Mouse (Mus musculus) gastrocnemius, postnatal 25 days (tissue): ENCODE measurements at regions not wholly inside any gene's neighbourhood (a gene's known extent, or its start where the extent isn't known, plus 50 kb on each side); places are given as distances from the start of the nearest gene placed in this dataset.

ENCODE experiments used
- DNase-seq: peaks from one replicate; pipeline ENCODE4 v3.0.0; 2022

DNA sequence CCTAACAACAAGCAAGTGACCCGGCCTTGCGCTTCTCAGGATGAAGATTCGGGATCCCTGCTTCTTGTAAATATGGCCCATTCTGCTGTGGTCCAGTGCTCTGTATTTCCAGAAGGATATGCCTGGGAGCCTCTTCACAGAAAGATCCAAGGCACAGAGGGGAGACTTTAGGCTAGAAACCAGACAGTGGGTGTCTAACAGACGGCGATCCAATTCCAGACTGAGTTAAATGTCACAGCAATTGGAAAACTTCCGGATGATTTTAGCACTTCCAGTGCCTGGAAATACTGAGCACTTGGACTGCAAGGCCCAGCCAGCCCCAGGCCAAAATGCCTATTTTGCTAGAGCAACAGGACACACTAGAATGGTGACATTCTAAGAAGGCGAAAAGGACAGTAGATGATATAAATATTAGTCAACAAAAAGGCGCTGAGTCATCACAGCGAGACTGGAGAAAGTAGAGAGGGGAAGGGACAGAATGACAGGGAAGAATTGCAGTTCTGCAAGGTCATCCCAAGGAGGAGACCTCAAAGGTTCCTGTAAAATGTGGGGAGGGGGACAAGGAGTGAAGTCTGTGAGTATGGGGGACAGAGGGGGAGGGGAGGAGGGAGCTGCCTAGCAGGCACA lies 111.7 kb upstream of the Msx2 start:
- no peak for DNase-seq

DNA sequence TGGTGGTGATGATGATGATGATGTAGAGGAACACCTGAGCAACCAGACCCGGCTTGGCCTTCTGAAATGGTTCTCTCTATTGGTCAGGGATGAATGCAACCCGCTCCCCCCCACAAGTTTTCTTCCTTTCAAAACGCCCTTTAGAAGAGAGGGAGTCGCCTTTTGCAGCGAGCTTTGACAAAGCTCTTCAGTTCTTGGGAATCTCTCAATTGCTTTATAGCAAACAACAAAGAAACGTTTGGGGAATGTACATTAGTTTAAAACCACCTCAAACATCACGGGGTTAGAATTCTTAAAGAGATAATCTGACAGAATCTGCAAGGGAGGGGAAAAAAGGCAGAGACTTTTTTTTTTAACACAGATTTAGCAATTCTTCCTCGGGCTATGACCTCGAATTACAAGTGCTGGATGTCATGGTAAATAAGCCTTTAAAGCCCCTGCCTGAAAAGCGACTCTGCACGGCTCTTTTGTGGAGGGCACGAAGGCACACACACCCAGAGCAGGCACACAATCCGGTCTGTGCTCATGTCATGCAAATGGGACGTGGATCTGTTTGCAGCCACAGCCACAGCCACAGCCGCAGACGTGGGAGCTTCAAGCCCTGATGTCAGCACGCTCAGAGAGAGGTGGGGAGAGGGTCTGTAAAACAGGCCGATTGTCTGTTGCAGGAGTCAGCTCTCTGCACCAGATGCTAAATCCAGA lies 81.2 kb upstream of the Msx2 start:
- DNase-seq, result no peak

DNA sequence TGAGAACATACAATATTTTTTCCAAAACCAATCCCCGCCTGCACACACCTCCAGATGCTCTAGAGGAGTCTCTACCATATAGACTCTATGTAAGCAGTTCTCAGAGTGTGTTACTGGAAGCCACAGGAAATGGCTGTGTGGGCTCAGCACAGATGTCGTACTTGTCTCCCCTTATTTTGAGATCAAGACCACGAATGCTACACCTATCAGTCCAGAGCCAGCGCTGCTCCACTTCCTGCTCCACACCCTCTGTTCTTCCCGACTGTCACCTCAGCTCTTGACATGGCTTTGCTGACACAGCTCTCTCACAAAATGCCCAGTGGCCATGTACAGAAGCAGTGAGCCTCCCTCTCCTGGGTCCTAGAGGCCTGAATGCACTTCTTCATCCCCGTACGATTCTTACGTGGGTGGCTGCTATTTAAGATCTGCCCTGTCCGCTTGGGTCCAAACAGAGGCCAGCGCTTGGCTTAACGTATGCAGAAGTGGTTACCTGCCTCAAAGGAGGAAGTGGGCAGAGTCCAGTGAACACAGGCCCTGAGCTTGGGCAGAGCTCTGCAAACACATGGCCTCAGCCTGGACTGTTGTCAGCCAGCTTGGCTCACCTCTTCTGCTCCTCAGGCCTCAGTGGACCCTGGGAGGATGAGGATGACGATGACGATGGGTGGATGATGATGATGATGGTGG lies 80.5 kb upstream of the Msx2 start:
- DNase-seq, result no peak

DNA sequence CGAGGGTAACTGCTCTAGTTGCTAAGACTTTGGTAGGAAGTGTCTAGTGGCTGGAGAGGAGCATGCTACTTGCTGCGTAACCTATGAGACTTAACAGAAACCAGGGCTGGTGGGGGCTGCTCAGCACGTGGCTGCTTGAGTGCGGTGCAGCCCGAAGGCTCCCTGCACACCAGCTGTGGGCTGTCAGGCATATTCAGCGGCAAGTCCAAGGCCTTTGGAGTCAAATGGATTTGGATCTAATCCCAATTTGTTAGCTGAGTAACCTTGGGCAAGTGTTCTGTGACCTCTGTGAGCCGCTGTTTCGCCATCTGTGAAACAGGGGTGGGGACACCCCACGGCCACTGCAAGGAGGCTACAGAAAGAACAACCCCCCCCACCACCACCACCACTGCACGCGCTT lies 75.5 kb upstream of the Msx2 start:
- DNase-seq, result no peak

GRCm38 (mm10) chr13:53543291-53543690 lies 70.4 kb upstream of the Msx2 start:
- DNase-seq, result no peak

- DNase-seq, result no peak
Measured at GRCm38 (mm10) chr13:53539797-53540196, 66.9 kb upstream of the Msx2 start.

- DNase-seq, result no peak
Measured at GRCm38 (mm10) chr13:53537937-53538336, 65.1 kb upstream of the Msx2 start.

- no peak for DNase-seq
Measured at GRCm38 (mm10) chr13:53535781-53536425, 63.0 kb upstream of the Msx2 start.

DNA sequence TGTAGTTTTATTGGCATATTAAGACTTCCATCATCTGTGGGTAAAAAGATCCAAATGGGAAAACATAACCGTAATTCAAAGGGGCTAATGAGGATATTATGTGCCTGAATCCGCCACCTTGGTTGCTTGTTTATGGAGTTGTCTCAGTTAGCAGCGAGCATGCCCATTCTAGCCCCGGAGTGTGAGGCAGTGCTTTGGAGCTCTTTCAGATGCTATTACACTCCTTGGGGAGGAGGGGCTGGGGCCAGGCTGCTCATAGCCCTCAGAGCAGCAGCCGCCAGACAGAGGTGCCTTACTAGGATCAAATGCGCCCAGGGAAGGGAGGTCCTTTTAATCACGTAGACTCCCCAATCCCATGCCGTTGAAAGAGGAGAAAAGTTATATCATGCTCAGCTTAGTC lies 60.9 kb upstream of the Msx2 start:
- DNase-seq, result no peak

GRCm38 (mm10) chr13:53526880-53527279 lies 54.0 kb upstream of the Msx2 start:
- DNase-seq, result no peak

DNA sequence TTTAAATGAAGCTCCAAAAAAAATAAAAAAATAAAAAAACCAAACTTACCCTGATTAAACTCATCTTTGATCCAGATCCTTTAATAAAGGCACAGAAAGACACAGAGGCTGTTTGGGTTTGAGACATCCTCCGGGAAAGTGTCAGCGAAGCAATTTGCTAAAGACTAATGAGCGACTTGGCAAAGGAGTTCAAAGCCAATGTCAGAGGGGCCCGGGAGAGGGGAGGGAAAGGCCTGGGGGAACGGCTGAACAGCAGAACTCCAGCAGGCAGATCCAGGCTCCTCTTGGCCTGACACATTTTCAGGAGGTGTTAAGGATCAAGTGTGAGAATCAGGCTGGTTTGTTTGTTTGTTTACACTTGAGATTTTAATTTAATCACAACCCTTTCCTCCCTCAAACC lies 49.9 kb upstream of the Msx2 start:
- no peak for DNase-seq
